Mouse (Mus musculus) B cell, adult 2 months (primary cell): ENCODE data around the gene Hipk1.

Experiments used
- DNase-seq, 2 experiments: peaks; one replicate each; pipeline ENCODE4 v3.0.0; 2022

Gene Hipk1

DNA sequence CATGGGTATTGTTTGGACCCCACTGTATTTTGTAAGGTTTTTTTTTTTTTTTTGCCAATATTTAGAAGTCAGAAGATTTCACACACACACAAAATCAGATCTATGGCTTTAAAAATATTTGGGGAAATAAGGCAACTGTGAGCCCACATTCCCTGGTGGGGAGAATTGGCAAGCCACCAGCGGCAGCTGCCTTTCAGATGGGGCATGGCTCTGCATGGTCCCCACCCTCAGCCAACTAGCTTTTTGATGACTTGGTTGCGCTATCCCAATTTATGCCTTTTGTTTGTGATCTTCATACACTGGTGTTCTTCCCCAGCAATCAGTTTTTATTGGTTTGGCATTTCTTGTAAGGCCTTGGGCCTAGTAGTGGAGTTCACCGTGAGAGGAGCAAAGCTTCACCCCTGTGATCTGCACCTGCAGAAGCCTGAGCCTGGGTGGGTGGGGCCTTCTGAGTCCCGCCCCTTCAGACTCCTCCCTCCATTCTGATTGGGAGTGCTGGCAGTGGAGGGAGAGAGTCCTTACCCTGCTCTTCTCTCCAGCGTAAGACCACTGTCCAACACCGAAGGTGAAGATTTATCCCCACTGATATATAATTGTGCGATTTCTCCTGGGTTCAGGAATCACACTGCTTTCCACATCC, 77.0 kb downstream of the Hipk1 start:
- peak in 1 of 2 experiments; percentile 8 for DNase-seq

GRCm38 (mm10) chr3:103712196-103712595, 79.2 kb downstream of the Hipk1 start:
- no peak for DNase-seq

DNA sequence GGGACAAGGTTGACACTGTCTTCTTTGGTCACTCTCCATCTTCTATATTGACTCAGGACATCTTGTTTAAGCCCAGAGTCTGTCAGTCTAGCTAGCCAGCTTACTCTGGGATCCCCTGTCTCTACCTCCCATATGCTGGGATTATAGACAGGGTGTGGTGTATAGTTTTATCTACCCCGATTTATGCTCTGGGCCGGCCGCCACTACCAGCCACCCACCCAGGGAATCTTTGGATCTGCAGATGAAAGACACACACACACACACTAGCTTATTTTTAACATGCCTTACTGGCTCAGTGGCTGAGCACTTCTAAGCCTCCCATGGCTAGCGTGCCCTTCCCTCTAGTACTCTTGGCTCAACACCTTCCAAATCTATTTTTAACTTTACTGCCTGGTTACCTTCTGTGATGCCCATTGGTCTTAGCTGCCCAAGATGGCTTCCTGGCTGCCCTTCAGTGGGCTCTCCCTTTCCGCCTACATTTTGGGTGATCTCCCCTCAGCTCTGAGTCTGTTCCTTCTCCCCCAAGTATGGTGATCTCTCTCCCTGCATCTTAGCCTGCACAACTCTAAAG, 81.8 kb downstream of the Hipk1 start:
- DNase-seq = no peak

DNA sequence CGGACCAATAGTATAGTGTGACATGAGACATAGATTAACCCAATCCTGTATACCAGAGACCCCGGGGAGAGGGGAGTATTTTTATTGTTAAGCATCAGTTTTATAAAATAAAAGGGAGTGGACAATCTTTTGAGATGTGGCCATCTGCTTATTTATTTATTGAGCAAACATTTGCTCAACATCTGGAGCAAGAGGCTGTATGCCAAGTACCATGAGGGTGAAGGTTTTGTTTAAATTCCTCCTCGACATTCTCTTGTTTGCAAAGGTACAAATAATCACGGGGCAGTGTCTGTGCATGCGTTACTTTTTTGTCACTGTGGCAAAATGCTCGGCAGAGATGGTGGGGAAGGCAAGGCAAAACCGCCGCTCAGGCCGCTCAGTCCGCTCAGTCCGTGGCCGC, 85.9 kb downstream of the Hipk1 start:
- no peak for DNase-seq

- DNase-seq = no peak
Measured at GRCm38 (mm10) chr3:103704661-103705060, 86.7 kb downstream of the Hipk1 start.

GRCm38 (mm10) chr3:103696388-103696925, 94.9 kb downstream of the Hipk1 start:
- DNase-seq = no peak

DNA sequence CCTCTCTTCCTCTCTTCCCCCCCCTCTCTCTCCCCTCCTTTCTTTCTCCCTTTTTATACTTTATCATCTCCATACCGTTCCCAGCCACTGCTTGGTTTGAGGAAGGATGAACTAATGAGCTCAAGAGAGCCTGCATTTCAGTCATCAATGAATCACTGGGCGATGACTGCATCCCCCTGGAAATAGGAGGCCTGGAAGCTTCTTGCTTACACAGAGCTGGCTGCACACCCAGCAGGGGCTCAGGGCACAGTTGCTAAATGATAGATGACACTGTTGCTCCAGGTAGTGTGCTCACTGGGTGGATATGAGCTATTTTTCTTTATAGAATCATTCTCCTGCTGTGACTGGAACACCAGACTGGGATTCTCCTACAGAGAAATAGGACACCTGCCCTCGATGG, 95.8 kb downstream of the Hipk1 start:
- no peak for DNase-seq

DNA sequence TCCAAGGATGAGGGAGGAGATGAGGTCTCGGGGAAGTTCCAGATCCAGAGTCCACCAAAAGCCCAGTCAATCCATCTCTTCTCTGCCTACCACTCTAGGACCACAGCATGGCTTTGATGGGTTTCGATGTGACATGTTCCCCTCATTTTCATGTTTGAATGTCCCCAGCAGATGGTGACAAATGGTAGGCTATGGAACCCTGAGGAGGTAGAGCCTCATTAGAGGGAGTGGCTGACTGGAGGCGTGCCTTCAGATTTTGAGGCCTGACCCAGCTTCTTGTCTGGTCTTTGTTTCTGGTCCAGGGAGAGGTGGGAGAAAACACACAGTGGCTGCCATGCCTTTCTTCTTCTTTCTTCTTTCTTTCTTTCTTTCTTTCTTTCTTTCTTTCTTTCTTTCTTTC, 100.9 kb downstream of the Hipk1 start:
- peak; percentile 20 for DNase-seq
